Mouse (Mus musculus): ENCODE data around the gene Adam33. TPM values are rescaled to one million over a fixed set of nuclear protein-coding genes. Genes with fewer than 3 reads are reported as not detected.
A peak's percentile ranks its signal among the peaks of the same experiment; 100 is the strongest.

Gene Adam33
- polyA plus RNA-seq, 1 experiment from 2014 or later = 0.81 TPM

DNA sequence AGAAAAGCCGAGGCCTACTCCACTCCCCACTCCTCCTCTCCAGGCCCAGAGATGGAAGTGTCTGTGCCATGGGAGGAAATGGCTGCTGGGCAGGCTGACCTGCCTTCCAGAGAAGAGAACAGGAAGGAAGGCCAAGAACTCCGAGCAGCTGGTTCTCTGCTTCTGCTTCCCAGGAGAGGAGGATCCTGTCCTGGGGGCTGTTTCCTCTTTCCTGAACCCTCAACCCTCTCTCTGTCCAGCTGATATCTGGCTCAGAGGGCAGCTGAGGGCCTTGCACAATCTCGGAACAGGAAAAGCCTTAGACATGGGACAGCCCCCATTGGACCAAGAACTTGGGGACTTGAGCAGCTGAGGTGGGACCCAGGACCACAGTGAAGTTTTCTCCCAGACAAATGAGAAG lies 27.2 kb upstream of the Adam33 start:
- Histone ChIP-seq H3K9me3 (replicated peaks; ENCODE audit: control insufficient read depth, low read length) (no peaks in the 10 kb centered on the region), H3K27me3 (ENCODE audit: control insufficient read depth, insufficient read depth, low read depth, low read length) (no peaks in the 10 kb centered on the region), H3K9ac (ENCODE audit: low read depth, low read length) (no peak overlapping the region), H3K4me2 (ENCODE audit: low read depth, low read length) (no peak overlapping the region), H3K36me3 (ENCODE audit: control insufficient read depth, insufficient read depth) (no peaks in the 10 kb centered on the region), H3K4me1 (ENCODE audit: control insufficient read depth, low read depth, low read length) (peaks cover 6% of the 10 kb centered on the region), H3K27ac (ENCODE audit: low read length) (no peak overlapping the region), H3K4me3 (ENCODE audit: low read depth, low read length) (no peak overlapping the region)
- WGBS (ENCODE audit: insufficient replicate concordance) = 54% methylated on average over 3 of the region's 3 CpGs
- peak; percentile 44 for ATAC-seq (ENCODE audit: low read depth)

- Histone ChIP-seq H3K9ac (ENCODE audit: low read depth, low read length) (no peak overlapping the region), H3K27ac (ENCODE audit: low read length) (no peak overlapping the region), H3K4me1 (ENCODE audit: control insufficient read depth, low read depth, low read length) (no peaks in the 10 kb centered on the region; the same call in 1 of the 2 replicates), H3K9me3 (replicated peaks; ENCODE audit: control insufficient read depth, low read length) (no peaks in the 10 kb centered on the region), H3K36me3 (ENCODE audit: control insufficient read depth, insufficient read depth) (no peaks in the 10 kb centered on the region), H3K4me3 (ENCODE audit: low read depth, low read length) (no peak overlapping the region), H3K4me2 (ENCODE audit: low read depth, low read length) (no peak overlapping the region), H3K27me3 (ENCODE audit: control insufficient read depth, insufficient read depth, low read depth, low read length) (no peaks in the 10 kb centered on the region)
- WGBS (ENCODE audit: insufficient replicate concordance) = 50% methylated on average over 1 of the region's 1 CpGs
- ATAC-seq (ENCODE audit: low read depth) = no peak
Observed at GRCm38 (mm10) chr2:131089634-131090033, 26.0 kb upstream of the Adam33 start.

- no peak for ATAC-seq (ENCODE audit: low read depth)
- WGBS (ENCODE audit: insufficient replicate concordance) = 41% methylated on average over 4 of the region's 4 CpGs
- no peak overlapping the region for H3K27ac ChIP-seq (ENCODE audit: low read length)
- H3K4me3 ChIP-seq (ENCODE audit: low read depth, low read length) = no peak overlapping the region
- H3K36me3 ChIP-seq (ENCODE audit: control insufficient read depth, insufficient read depth) = no peaks in the 10 kb centered on the region
- no peaks in the 10 kb centered on the region for H3K4me1 ChIP-seq (ENCODE audit: control insufficient read depth, low read depth, low read length)
- no peaks in the 10 kb centered on the region for H3K27me3 ChIP-seq (ENCODE audit: control insufficient read depth, insufficient read depth, low read depth, low read length)
- H3K9ac ChIP-seq (ENCODE audit: low read depth, low read length) = no peak overlapping the region
- no peak overlapping the region for H3K4me2 ChIP-seq (ENCODE audit: low read depth, low read length)
- no peaks in the 10 kb centered on the region for H3K9me3 ChIP-seq (replicated peaks; ENCODE audit: control insufficient read depth, low read length)
Observed at GRCm38 (mm10) chr2:131088581-131088980, 25.0 kb upstream of the Adam33 start.

- Histone ChIP-seq H3K9me3 (replicated peaks; ENCODE audit: control insufficient read depth, low read length) (no peaks in the 10 kb centered on the region), H3K4me1 (ENCODE audit: control insufficient read depth, low read depth, low read length) (no peaks in the 10 kb centered on the region), H3K9ac (ENCODE audit: low read depth, low read length) (no peak within 1 kb of the TSS), H3K27ac (ENCODE audit: low read length) (peak within 1 kb of the TSS; percentile 5; the same call in 1 of the 2 replicates), H3K4me2 (ENCODE audit: low read depth, low read length) (no peak within 1 kb of the TSS), H3K4me3 (ENCODE audit: low read depth, low read length) (no peak within 1 kb of the TSS), H3K27me3 (ENCODE audit: control insufficient read depth, insufficient read depth, low read depth, low read length) (no peaks in the 10 kb centered on the region), H3K36me3 (ENCODE audit: control insufficient read depth, insufficient read depth) (no peaks in the 10 kb centered on the region)
- WGBS (ENCODE audit: insufficient replicate concordance) = 45% methylated on average over 11 of the region's 11 CpGs
- no peak for ATAC-seq (ENCODE audit: low read depth)
Observed at GRCm38 (mm10) chr2:131086667-131087390, 23.2 kb upstream of the Adam33 start, which contains the start of gene Siglec1. Gene Siglec1 (minus strand): TSS chr2:131086765.

DNA sequence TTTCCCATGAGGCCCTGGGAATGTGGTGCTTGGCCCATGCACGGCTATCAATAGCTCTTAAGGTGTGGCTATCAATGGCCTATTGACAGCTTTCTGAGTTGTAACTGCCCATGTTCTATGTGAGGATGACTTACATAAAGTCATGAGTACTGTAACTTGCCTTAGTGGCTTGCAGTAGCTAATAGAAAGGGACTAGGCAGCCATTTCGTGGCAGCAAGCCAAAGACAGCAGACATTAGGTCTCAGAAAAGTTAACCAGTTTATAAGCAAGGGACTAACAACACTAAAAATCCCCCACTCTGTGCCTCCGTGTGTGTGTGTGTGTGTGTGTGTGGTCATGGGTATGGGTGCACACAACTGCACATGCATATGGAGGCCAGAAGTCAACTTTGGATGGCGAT lies 20.6 kb upstream of the Adam33 start:
- Histone ChIP-seq H3K4me3 (ENCODE audit: low read depth, low read length) (no peak overlapping the region), H3K4me1 (ENCODE audit: control insufficient read depth, low read depth, low read length) (no peaks in the 10 kb centered on the region), H3K9me3 (replicated peaks; ENCODE audit: control insufficient read depth, low read length) (no peaks in the 10 kb centered on the region), H3K9ac (ENCODE audit: low read depth, low read length) (no peak overlapping the region), H3K4me2 (ENCODE audit: low read depth, low read length) (no peak overlapping the region), H3K36me3 (ENCODE audit: control insufficient read depth, insufficient read depth) (no peaks in the 10 kb centered on the region), H3K27me3 (ENCODE audit: control insufficient read depth, insufficient read depth, low read depth, low read length) (peaks cover 5% of the 10 kb centered on the region; the same call in 1 of the 2 replicates), H3K27ac (ENCODE audit: low read length) (no peak overlapping the region)
- 65% methylated on average over 4 of the region's 4 CpGs for WGBS (ENCODE audit: insufficient replicate concordance)
- ATAC-seq (ENCODE audit: low read depth) = no peak

GRCm38 (mm10) chr2:131080507-131080906 lies 16.9 kb upstream of the Adam33 start:
- ATAC-seq (ENCODE audit: low read depth) = no peak
- H3K27me3 ChIP-seq (ENCODE audit: control insufficient read depth, insufficient read depth, low read depth, low read length) = peaks cover 16% of the 10 kb centered on the region

GRCm38 (mm10) chr2:131072536-131072935 lies 8.9 kb upstream of the Adam33 start:
- Histone ChIP-seq H3K9me3 (replicated peaks; ENCODE audit: control insufficient read depth, low read length) (no peaks in the 10 kb centered on the region), H3K4me3 (ENCODE audit: low read depth, low read length) (no peak overlapping the region), H3K4me1 (ENCODE audit: control insufficient read depth, low read depth, low read length) (no peaks in the 10 kb centered on the region), H3K9ac (ENCODE audit: low read depth, low read length) (no peak overlapping the region), H3K4me2 (ENCODE audit: low read depth, low read length) (no peak overlapping the region), H3K27ac (ENCODE audit: low read length) (no peak overlapping the region), H3K36me3 (ENCODE audit: control insufficient read depth, insufficient read depth) (no peaks in the 10 kb centered on the region), H3K27me3 (ENCODE audit: control insufficient read depth, insufficient read depth, low read depth, low read length) (peaks cover 4% of the 10 kb centered on the region; the same call in 1 of the 2 replicates)
- 70% methylated on average over 10 of the region's 10 CpGs for WGBS (ENCODE audit: insufficient replicate concordance)
- ATAC-seq (ENCODE audit: low read depth) = no peak

More at GRCm38 (mm10) chr2:131080507-131080906, 16.9 kb upstream of the Adam33 start:
- Histone ChIP-seq H3K9me3 (replicated peaks; ENCODE audit: control insufficient read depth, low read length) (no peaks in the 10 kb centered on the region), H3K27ac (ENCODE audit: low read length) (no peak overlapping the region), H3K36me3 (ENCODE audit: control insufficient read depth, insufficient read depth) (no peaks in the 10 kb centered on the region), H3K4me1 (ENCODE audit: control insufficient read depth, low read depth, low read length) (no peaks in the 10 kb centered on the region), H3K9ac (ENCODE audit: low read depth, low read length) (no peak overlapping the region), H3K4me2 (ENCODE audit: low read depth, low read length) (no peak overlapping the region), H3K4me3 (ENCODE audit: low read depth, low read length) (no peak overlapping the region)
- 24% methylated on average over 5 of the region's 5 CpGs for WGBS (ENCODE audit: insufficient replicate concordance)

DNA sequence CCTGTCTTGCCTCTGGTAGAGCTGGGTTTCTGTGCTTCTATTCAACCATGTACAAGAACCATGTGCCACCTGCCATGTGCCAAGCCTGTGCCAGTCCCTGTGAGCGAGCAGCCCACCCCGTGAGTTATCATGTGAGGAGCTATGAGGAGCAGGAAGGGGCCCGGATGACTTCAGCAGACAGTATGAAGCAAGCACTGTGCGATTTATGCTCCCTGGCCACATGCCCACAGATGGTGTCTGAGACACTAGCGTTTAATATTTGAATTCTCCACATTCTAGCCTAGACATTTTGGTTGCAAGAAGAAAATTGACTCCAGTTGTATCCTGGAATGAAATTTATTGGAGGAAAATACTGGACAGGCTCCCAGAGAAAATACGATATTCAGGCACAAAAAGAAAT lies 3.9 kb upstream of the Adam33 start:
- Histone ChIP-seq H3K36me3 (ENCODE audit: control insufficient read depth, insufficient read depth) (no peaks in the 10 kb centered on the region), H3K4me2 (ENCODE audit: low read depth, low read length) (no peak overlapping the region), H3K9me3 (replicated peaks; ENCODE audit: control insufficient read depth, low read length) (no peaks in the 10 kb centered on the region), H3K4me3 (ENCODE audit: low read depth, low read length) (no peak overlapping the region), H3K27me3 (ENCODE audit: control insufficient read depth, insufficient read depth, low read depth, low read length) (peaks cover 31% of the 10 kb centered on the region), H3K4me1 (ENCODE audit: control insufficient read depth, low read depth, low read length) (no peaks in the 10 kb centered on the region; the same call in 1 of the 2 replicates), H3K9ac (ENCODE audit: low read depth, low read length) (no peak overlapping the region), H3K27ac (ENCODE audit: low read length) (no peak overlapping the region)
- 47% methylated on average over 6 of the region's 6 CpGs for WGBS (ENCODE audit: insufficient replicate concordance)
- ATAC-seq (ENCODE audit: low read depth) = no peak

GRCm38 (mm10) chr2:131066342-131066741 lies 2.7 kb upstream of the Adam33 start:
- Histone ChIP-seq H3K27ac (ENCODE audit: low read length) (no peak overlapping the region), H3K4me2 (ENCODE audit: low read depth, low read length) (no peak overlapping the region), H3K27me3 (ENCODE audit: control insufficient read depth, insufficient read depth, low read depth, low read length) (peaks cover 41% of the 10 kb centered on the region), H3K36me3 (ENCODE audit: control insufficient read depth, insufficient read depth) (no peaks in the 10 kb centered on the region), H3K9ac (ENCODE audit: low read depth, low read length) (no peak overlapping the region), H3K4me3 (ENCODE audit: low read depth, low read length) (no peak overlapping the region), H3K4me1 (ENCODE audit: control insufficient read depth, low read depth, low read length) (no peaks in the 10 kb centered on the region; the same call in 1 of the 2 replicates), H3K9me3 (replicated peaks; ENCODE audit: control insufficient read depth, low read length) (no peaks in the 10 kb centered on the region)
- no peak for ATAC-seq (ENCODE audit: low read depth)
- 51% methylated on average over 9 of the region's 9 CpGs for WGBS (ENCODE audit: insufficient replicate concordance)

Data from liver, embryonic 16.5 days (tissue).